Mouse (Mus musculus) forebrain, embryonic 13.5 days (tissue): ENCODE data around the gene Lrmda. TPM values are rescaled to one million over a fixed set of nuclear protein-coding genes. Genes with fewer than 3 reads are reported as not detected.

Experiments
- ATAC-seq: fragments of 200-750 bp; cut with Nextera tagmentation; 2 replicates; pipeline ENCODE4 v1.8.0; 2017
- H3K27ac ChIP-seq: fragments of 300-500 bp; sonication (generic); 2 replicates; pipeline ENCODE4 v1.5.1; 2015; ENCODE audit warnings: inconsistent platforms, mild to moderate bottlenecking, moderate library complexity
- H3K27me3 ChIP-seq: fragments of 300-500 bp; sonication (generic); 2 replicates; pipeline ENCODE4 v1.6.1; 2015; ENCODE audit warnings: mild to moderate bottlenecking, inconsistent platforms
- H3K36me3 ChIP-seq: fragments of 300-500 bp; sonication (generic); 2 replicates; pipeline ENCODE4 v1.6.1; 2015; ENCODE audit warnings: mild to moderate bottlenecking, inconsistent platforms; ENCODE audit not compliant: poor library complexity, severe bottlenecking
- H3K4me1 ChIP-seq: fragments of 300-500 bp; sonication (generic); 2 replicates; pipeline ENCODE4 v1.6.1; 2015; ENCODE audit warnings: inconsistent platforms
- H3K4me2 ChIP-seq: fragments of 300-500 bp; sonication (generic); 2 replicates; pipeline ENCODE4 v1.6.1; 2015; ENCODE audit warnings: inconsistent platforms, mild to moderate bottlenecking, moderate library complexity
- H3K4me3 ChIP-seq: fragments of 300-500 bp; sonication (generic); 2 replicates; pipeline ENCODE4 v1.5.1; 2015; ENCODE audit warnings: mild to moderate bottlenecking, inconsistent platforms
- H3K9ac ChIP-seq: fragments of 300-500 bp; sonication (generic); 2 replicates; pipeline ENCODE4 v1.6.1; 2015; ENCODE audit warnings: mild to moderate bottlenecking, inconsistent platforms
- H3K9me3 ChIP-seq: fragments of 300-500 bp; sonication (generic); replicated peaks from 2 replicates; pipeline ENCODE4 v1.6.1; 2016; ENCODE audit warnings: inconsistent platforms
- WGBS: fragments of 180-500 bp; shearing (Covaris S2); methylation state at CpG from one replicate; pipeline ENCODE4 v1.1.7; 2015; 5-methylcytosine and 5-hydroxymethylcytosine counted together
- polyA plus RNA-seq: library from polyadenylated mRNA; unstranded; fragments of >200 nt; fragmentation: Nextera tagmentation; extraction: Ambion mirVana; gene quantifications from 2 replicates; pipeline ENCODE4 v1.2.1, GENCODE M21; 2015

Lrmda gene
- polyA plus RNA-seq, 1 experiment from 2014 or later: not detected

DNA sequence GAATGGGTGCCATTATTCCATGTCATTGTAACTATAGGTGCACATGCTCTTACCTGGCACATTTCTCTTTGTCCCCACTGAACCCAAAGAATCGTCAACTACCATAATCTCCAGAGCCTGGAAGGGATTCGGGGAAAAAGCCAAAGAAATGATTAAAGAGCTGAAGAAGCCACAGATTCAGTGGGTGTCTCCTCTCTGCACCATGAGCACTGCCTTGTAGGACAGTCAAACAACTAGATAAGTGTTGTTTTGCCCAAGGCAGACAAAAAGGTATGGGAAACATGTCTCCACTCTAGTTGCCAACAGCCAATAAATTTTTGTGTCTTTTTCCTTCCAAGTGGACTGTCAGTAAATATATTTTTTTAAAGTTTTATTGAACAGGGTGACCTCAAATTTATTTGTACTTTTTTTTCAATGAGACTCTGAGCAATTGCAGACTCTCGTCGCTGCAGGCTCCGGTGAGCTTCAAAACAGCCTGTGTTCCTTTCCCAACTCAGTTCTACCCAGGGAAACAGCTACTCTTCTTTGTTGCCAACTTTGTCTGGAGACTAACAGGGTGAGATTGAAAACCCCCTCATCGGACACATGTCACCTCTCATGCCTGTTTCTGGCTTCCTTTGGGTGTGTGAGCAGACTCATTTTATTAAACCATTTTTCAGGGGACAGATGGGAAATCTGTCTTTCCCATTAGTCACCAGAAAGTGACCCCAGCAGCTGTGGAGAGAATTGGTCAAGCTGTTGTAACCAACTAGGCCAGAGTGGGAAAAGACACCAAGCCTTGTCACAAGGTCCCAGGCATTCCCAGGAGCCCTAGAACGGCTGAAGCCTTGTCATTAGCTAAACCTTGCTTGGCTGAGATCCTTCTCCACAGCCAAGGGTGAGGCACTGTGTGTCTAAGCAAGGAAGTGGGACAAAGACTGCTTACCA, 886.5 kb downstream of the Lrmda start:
- WGBS: 85% methylated on average over 7 of the region's 7 CpGs
- no peak for ATAC-seq
- Histone ChIP-seq H3K4me1 (peaks cover 13% of the 10 kb centered on the region), H3K4me3 (no peak overlapping the region), H3K9ac (no peak overlapping the region), H3K4me2 (no peak overlapping the region), H3K27ac (no peak overlapping the region), H3K36me3 (no peaks in the 10 kb centered on the region), H3K27me3 (no peaks in the 10 kb centered on the region), H3K9me3 (no peaks in the 10 kb centered on the region)

DNA sequence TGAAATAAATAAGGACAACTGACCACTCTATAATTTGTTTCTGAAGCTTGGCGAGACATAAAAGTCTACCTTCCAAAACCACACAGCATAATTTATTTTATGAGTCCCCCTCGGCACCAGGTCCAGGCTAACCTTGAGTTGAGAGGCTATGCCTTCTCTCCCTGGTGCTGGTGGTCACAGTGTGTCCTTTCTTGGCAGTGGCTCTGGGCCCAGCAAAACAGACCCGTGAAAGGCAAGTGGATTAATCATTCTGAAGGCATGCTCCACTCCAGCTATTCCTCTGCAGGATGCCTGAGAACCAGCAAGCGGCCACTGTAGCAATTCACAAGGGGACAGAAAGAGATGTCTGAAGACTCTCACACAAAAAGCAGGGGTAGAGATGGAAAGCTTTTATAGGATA, 887.2 kb downstream of the Lrmda start:
- H3K4me1 ChIP-seq: peaks cover 13% of the 10 kb centered on the region
- 58% methylated on average over 4 of the region's 4 CpGs for WGBS
- peak; percentile 55; the same call in 1 of the 2 replicates for ATAC-seq

DNA sequence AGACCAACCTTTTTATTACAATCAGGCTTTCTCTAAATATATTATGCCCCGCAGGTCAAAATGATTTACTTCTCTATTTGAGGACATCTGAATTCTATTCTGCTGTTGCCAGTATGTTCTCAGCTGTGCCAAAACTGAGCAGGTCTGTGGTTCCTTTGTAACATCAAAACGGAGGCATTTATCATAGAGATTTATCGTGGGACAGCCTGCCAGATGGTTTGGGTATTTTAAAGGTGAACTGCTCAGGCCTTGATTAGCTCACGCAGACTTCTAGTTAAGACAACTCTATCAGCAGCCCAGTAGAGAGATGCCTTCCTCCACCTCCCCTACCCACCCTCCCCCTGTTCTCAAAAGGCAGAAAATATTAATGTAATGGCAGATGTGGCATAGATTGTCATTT, 887.7 kb downstream of the Lrmda start:
- 60% methylated on average over 4 of the region's 4 CpGs for whole genome bisulfite sequencing
- no peak for ATAC-seq
- Histone ChIP-seq H3K4me1 (peaks cover 13% of the 10 kb centered on the region), H3K9ac (no peak overlapping the region), H3K9me3 (no peaks in the 10 kb centered on the region), H3K27ac (no peak overlapping the region), H3K4me2 (no peak overlapping the region), H3K36me3 (no peaks in the 10 kb centered on the region), H3K27me3 (no peaks in the 10 kb centered on the region), H3K4me3 (no peak overlapping the region)

More for the DNA sequence above, 887.2 kb downstream of the Lrmda start:
- Histone ChIP-seq H3K9me3 (no peaks in the 10 kb centered on the region), H3K27me3 (no peaks in the 10 kb centered on the region), H3K9ac (no peak overlapping the region), H3K4me2 (no peak overlapping the region), H3K4me3 (no peak overlapping the region), H3K27ac (no peak overlapping the region), H3K36me3 (no peaks in the 10 kb centered on the region)

DNA sequence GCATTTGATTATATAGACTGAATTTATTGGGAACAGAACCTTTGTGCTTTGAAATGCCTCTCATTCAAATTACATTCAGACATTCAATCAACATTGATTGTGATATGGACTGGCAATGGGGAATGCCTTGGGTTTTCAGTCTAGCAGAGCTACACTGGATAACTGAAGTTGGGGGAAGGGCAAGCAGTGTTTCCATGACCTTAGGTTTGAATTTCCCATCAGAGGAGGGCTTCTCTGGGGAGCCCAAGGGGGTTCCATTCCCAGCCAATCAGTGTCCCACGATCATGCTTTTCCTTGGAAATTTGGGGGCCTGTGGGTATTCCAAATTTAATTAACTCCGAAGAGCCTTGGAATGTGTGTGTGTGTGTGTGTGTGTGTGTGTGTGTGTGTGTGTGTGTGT, 888.5 kb downstream of the Lrmda start:
- no peaks in the 10 kb centered on the region for H3K9me3 ChIP-seq
- peaks cover 13% of the 10 kb centered on the region for H3K4me1 ChIP-seq
- H3K9ac ChIP-seq: no peak overlapping the region
- H3K27me3 ChIP-seq: no peaks in the 10 kb centered on the region
- ATAC-seq: no peak
- H3K36me3 ChIP-seq: no peaks in the 10 kb centered on the region
- no peak overlapping the region for H3K4me3 ChIP-seq
- no peak overlapping the region for H3K27ac ChIP-seq
- no peak overlapping the region for H3K4me2 ChIP-seq
- 75% methylated on average over 2 of the region's 2 CpGs for whole genome bisulfite sequencing

DNA sequence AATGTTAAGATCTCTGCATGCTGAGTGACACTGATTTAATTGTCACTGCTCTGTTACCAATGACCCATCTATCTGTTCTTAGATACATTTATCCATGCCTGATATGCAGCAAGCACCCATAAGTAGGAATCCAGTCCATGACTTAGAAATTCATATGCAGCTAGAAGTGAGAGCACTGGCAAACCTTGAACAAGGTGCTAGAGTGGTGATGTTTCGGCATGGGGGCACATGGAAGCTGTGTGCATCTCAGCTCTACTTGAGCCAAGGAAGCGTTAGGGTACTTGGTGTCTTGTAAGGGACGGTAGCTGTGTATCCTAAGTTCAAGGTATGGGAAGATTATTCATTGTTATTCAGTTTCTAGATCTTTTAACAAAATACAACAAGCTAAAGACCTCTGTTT, 896.0 kb downstream of the Lrmda start:
- no peaks in the 10 kb centered on the region for H3K4me1 ChIP-seq
- ATAC-seq: no peak
- H3K9ac ChIP-seq: no peak overlapping the region
- no peaks in the 10 kb centered on the region for H3K36me3 ChIP-seq
- no peaks in the 10 kb centered on the region for H3K27me3 ChIP-seq
- WGBS: 97% methylated on average over 3 of the region's 3 CpGs
- no peak overlapping the region for H3K4me3 ChIP-seq
- no peak overlapping the region for H3K4me2 ChIP-seq
- H3K27ac ChIP-seq: no peak overlapping the region
- no peaks in the 10 kb centered on the region for H3K9me3 ChIP-seq

DNA sequence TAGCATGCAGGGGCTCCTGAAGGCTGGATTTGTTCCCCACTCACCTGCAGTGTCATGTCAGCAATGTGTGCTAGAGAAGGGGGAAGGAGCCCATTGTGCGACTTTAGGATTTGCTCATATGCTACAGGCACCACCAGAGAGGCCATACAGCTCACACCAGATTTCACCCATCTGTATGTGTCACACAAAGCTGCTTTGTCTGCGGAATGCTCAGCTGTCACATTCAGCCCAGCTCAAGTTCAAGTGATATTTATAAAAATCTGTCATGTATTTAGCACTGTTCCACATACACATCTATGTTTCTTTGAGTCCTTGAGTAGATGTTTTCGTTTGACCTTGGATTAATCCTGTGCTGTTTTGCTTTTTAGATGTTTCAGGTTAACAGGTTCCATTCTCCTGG, 899.0 kb downstream of the Lrmda start:
- Histone ChIP-seq H3K9me3 (no peaks in the 10 kb centered on the region), H3K9ac (no peak overlapping the region), H3K4me3 (no peak overlapping the region), H3K27ac (no peak overlapping the region), H3K27me3 (no peaks in the 10 kb centered on the region), H3K4me1 (no peaks in the 10 kb centered on the region), H3K4me2 (no peak overlapping the region), H3K36me3 (no peaks in the 10 kb centered on the region)
- WGBS: 82% methylated on average over 3 of the region's 3 CpGs
- no peak for ATAC-seq

DNA sequence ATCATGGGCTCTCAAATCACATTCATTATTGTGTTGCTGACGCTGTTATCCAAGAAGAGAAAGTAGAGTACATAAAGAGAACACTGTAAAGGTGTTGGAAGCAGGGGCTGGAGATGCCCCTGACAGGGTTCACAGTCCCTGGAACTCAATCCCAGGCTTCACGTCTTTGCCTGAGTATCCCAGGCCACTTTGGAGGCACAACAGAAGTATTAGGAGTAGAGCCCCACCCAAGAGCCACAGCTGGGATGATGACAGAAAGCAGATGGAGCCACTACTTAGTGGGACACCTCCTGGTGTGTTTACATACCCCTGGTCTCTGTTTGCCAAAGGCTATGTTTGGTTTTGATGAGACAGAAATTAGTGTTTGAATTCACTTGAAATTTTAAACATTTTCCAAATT, 899.4 kb downstream of the Lrmda start:
- H3K4me3 ChIP-seq: no peak overlapping the region
- no peak for ATAC-seq
- H3K4me2 ChIP-seq: no peak overlapping the region
- 75% methylated on average over 2 of the region's 2 CpGs for WGBS
- H3K27me3 ChIP-seq: no peaks in the 10 kb centered on the region
- no peaks in the 10 kb centered on the region for H3K4me1 ChIP-seq
- no peak overlapping the region for H3K9ac ChIP-seq
- no peaks in the 10 kb centered on the region for H3K36me3 ChIP-seq
- H3K27ac ChIP-seq: no peak overlapping the region
- no peaks in the 10 kb centered on the region for H3K9me3 ChIP-seq

DNA sequence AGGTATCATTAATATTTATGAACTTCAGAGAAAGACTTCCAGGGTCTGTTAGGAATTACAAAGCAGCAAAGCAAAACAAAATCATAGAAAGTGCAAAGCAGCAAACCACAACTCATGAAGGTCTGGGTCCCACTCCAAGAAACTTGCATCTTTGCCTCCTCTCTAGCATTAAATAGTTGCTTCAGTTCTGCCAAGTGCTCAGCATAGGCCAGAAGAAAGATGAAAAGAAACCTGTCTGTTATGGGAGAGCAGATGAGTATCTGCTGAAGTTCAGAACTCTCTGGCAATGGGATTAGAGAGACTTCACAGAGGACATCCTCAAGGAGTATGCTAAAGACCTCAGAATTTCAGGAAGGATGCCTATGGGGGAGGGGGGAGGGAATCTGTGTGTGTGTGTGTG, 901.6 kb downstream of the Lrmda start:
- Histone ChIP-seq H3K4me3 (no peak overlapping the region), H3K36me3 (no peaks in the 10 kb centered on the region), H3K4me1 (no peaks in the 10 kb centered on the region), H3K4me2 (no peak overlapping the region), H3K9ac (no peak overlapping the region), H3K27ac (no peak overlapping the region), H3K27me3 (no peaks in the 10 kb centered on the region), H3K9me3 (no peaks in the 10 kb centered on the region)
- ATAC-seq: no peak

DNA sequence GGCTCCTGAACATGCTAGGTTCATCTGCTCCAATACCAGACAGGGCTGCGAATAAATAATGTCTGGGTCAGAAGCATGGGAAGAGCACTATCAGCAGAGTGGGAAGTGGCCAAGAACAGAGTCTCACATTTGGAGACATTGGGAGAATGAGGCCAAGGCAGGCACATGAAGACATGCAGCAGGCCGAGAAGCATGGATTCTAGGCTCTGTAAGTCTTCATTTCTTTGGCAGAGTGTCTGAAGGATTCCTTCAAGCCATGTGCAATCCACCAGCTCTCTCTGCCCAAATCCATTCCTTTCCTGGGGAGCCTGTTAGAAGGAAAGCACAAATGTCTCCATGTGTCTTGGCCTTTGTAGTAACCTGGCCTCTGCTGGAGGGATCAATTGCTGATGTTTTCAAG, 902.3 kb downstream of the Lrmda start:
- H3K4me2 ChIP-seq: no peak overlapping the region
- H3K4me3 ChIP-seq: no peak overlapping the region
- H3K9me3 ChIP-seq: no peaks in the 10 kb centered on the region
- no peaks in the 10 kb centered on the region for H3K4me1 ChIP-seq
- no peak overlapping the region for H3K9ac ChIP-seq
- H3K27me3 ChIP-seq: no peaks in the 10 kb centered on the region
- WGBS: 96% methylated on average over 2 of the region's 2 CpGs
- H3K36me3 ChIP-seq: no peaks in the 10 kb centered on the region
- H3K27ac ChIP-seq: no peak overlapping the region
- no peak for ATAC-seq

DNA sequence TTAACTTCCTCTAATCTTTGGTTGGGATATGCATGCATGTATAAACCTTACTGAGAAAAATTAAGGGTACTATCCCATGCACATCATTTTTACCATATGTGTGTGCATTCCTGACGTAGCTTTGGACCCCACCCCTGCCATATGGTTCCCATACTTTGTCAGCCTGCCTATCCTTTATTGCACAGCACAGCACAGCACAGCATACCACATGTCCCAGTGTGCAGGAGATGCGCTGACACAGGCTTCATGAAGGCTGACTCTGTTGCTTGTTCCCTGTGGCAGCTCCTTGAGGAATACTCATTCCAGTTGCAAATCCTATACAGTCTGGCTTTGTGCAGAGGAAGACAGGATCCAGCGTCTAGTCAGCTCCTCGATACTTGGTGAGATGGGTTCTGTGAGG, 903.1 kb downstream of the Lrmda start:
- Histone ChIP-seq H3K27me3 (no peaks in the 10 kb centered on the region), H3K36me3 (no peaks in the 10 kb centered on the region), H3K4me3 (no peak overlapping the region), H3K27ac (no peak overlapping the region), H3K4me2 (no peak overlapping the region), H3K4me1 (no peaks in the 10 kb centered on the region), H3K9me3 (no peaks in the 10 kb centered on the region), H3K9ac (no peak overlapping the region)
- WGBS: 89% methylated on average over 4 of the region's 4 CpGs
- ATAC-seq: peak; percentile 72; the same call in 1 of the 2 replicates

DNA sequence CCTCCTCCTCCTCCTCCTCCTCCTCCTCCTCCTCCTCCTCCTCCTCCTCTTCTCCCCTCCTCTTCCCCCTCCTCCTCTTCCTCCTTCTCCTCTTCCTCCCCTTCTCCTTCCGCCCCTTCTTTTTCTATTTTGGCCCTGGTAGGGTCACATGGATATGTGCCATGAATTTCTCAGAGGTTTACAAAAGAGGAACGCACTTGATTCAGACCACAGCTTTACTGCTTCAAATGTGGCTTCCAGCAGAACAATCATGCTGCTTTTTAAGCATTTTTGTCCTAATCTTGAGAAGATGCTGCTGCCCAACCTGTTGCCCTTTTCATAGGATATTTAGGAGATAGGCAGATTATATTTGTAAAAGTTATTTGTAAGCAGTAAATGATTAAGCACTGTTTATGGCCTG, 903.7 kb downstream of the Lrmda start:
- ATAC-seq: no peak
- no peak overlapping the region for H3K9ac ChIP-seq

DNA sequence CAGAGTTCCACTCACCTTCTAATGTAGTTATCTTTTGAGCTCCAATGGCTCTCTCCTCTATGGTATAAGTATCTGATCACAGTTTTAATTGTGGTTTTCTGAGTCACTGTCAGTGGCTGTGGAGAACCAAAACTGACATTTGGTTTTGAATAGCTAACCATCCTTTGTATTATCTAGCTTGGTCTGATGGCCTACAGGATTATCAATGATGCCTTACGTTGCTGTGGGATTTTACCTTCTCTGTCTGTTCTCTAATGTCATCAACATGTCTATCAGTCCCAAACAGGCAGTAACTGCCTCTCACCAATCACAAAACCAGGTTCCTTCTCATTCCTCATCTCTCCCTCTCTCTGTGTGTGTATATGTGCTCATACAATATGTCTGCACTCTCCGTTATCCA, 908.8 kb downstream of the Lrmda start:
- Histone ChIP-seq H3K27ac (no peak overlapping the region), H3K4me3 (no peak overlapping the region), H3K4me1 (no peaks in the 10 kb centered on the region), H3K27me3 (no peaks in the 10 kb centered on the region; the same call in 1 of the 2 replicates), H3K36me3 (no peaks in the 10 kb centered on the region), H3K4me2 (no peak overlapping the region), H3K9ac (no peak overlapping the region), H3K9me3 (no peaks in the 10 kb centered on the region)
- WGBS: 93% methylated on average over 2 of the region's 2 CpGs
- ATAC-seq: no peak

More for the DNA sequence above, 903.7 kb downstream of the Lrmda start:
- no peaks in the 10 kb centered on the region for H3K36me3 ChIP-seq
- no peaks in the 10 kb centered on the region for H3K9me3 ChIP-seq
- no peak overlapping the region for H3K4me3 ChIP-seq
- H3K27ac ChIP-seq: no peak overlapping the region
- no peaks in the 10 kb centered on the region for H3K4me1 ChIP-seq
- H3K4me2 ChIP-seq: no peak overlapping the region
- no peaks in the 10 kb centered on the region for H3K27me3 ChIP-seq
- 88% methylated on average over 1 of the region's 2 CpGs for WGBS

DNA sequence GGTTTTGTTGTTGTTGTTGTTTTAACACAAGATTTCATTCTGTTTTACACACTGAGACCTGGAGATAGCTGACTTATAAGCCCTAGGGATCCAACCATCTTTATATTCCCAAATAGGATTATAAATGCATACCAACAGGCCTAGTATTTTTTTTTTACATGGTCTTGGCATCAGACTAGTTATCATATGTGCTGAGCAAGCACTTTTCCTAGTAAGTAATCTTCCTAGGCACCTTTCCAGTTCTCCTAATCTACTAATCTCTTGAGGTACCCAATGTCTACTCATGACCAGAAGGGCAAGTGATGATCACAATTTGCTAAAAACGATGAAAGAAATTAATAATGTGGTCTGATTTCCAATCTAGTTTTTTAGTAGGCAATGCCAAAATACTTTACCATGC, 909.2 kb downstream of the Lrmda start:
- WGBS: 91% methylated on average over 1 of the region's 1 CpGs
- ATAC-seq: no peak
- Histone ChIP-seq H3K27ac (no peak overlapping the region), H3K4me2 (no peak overlapping the region), H3K9ac (no peak overlapping the region), H3K9me3 (no peaks in the 10 kb centered on the region), H3K4me1 (no peaks in the 10 kb centered on the region), H3K36me3 (no peaks in the 10 kb centered on the region), H3K27me3 (no peaks in the 10 kb centered on the region; the same call in 1 of the 2 replicates), H3K4me3 (no peak overlapping the region)
